Mouse (Mus musculus): ENCODE measurements around the gene Zc3h10. TPM values are rescaled to one million over a fixed set of nuclear protein-coding genes. Genes with fewer than 3 reads are reported as not detected.
"Not testable (repeated sequence)": the region's sequence is repeated elsewhere in the genome, so short reads cannot be mapped to it uniquely, and the experiment has no call there.

Gene Zc3h10
- polyA plus RNA-seq, 1 experiment from 2014 or later, result 8.0 TPM

- Histone ChIP-seq H3K4me2 (peak within 1 kb of the TSS; percentile 87), H3K4me1 (ENCODE audit: control insufficient read depth, insufficient read depth, low read length) (peaks cover 5% of the 10 kb centered on the region), H3K36me3 (ENCODE audit: control insufficient read depth, insufficient read depth, low read length) (peaks cover 10% of the 10 kb centered on the region; the same call in 1 of the 2 replicates), H3K4me3 (ENCODE audit: low read depth, low read length) (peak within 1 kb of the TSS; percentile 84), H3K9me3 (replicated peaks; ENCODE audit: control insufficient read depth, low read length) (no peaks in the 10 kb centered on the region), H3K27me3 (ENCODE audit: control insufficient read depth, insufficient read depth, low read length) (no peaks in the 10 kb centered on the region), H3K9ac (ENCODE audit: low read depth, low read length) (peak within 1 kb of the TSS; percentile 95), H3K27ac (ENCODE audit: low read depth, low read length) (peak within 1 kb of the TSS; percentile 94)
- ATAC-seq (replicated peaks; ENCODE audit: insufficient number of reproducible peaks, low FRiP score, low TSS enrichment), result peak; percentile 89
- under 1% methylated on average over 31 of the region's 31 CpGs for WGBS (ENCODE audit: insufficient replicate concordance)
These were observed 1.5 kb upstream of the Zc3h10 start, which contains the start of gene Rpl41 for GRCm38 (mm10) chr10:128548947-128549681. Gene Rpl41 (minus strand): TSS chr10:128549305.

- not testable (repeated sequence) for ATAC-seq (replicated peaks; ENCODE audit: insufficient number of reproducible peaks, low FRiP score, low TSS enrichment); H3K27me3 ChIP-seq (ENCODE audit: control insufficient read depth, insufficient read depth, low read length); H3K9me3 ChIP-seq (replicated peaks; ENCODE audit: control insufficient read depth, low read length)
- peak overlapping the region; percentile 84 for H3K4me3 ChIP-seq (ENCODE audit: low read depth, low read length)
- H3K9ac ChIP-seq (ENCODE audit: low read depth, low read length), result peak overlapping the region; percentile 95
- H3K36me3 ChIP-seq (ENCODE audit: control insufficient read depth, insufficient read depth, low read length), result peaks cover 15% of the 10 kb centered on the region
- peak overlapping the region; percentile 87 for H3K4me2 ChIP-seq
- WGBS (ENCODE audit: insufficient replicate concordance), result under 1% methylated on average over 27 of the region's 30 CpGs
- H3K27ac ChIP-seq (ENCODE audit: low read depth, low read length), result peak overlapping the region; percentile 94
- peaks cover 14% of the 10 kb centered on the region for H3K4me1 ChIP-seq (ENCODE audit: control insufficient read depth, insufficient read depth, low read length)
These were observed 647 bp upstream of the Zc3h10 start for GRCm38 (mm10) chr10:128548051-128548791.

DNA sequence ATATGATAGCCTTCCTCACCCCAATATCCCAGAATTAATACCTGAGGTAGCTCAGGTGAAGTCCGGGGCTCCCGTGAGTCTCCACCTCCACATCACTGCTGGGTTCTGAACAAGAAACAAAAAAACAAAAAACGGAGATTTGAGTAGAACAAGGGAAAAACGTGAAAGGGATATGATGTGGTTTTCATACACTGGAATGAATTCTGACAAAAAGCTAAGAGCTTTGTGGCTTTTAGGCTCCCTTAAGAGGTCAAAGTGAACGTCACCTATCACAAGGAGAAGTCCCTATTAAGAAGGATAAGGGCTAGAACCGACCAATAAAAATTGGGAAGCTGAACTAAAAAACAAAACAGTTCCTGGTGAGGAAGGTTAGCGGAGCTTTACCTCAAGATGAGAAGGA is 787 bp downstream of the Zc3h10 start:
- no peak for ATAC-seq (replicated peaks; ENCODE audit: insufficient number of reproducible peaks, low FRiP score, low TSS enrichment)
- H3K27me3 ChIP-seq (ENCODE audit: control insufficient read depth, insufficient read depth, low read length), result no peaks in the 10 kb centered on the region
- peak overlapping the region; percentile 87 for H3K4me2 ChIP-seq
- H3K4me3 ChIP-seq (ENCODE audit: low read depth, low read length), result peak overlapping the region; percentile 84
- no peaks in the 10 kb centered on the region for H3K9me3 ChIP-seq (replicated peaks; ENCODE audit: control insufficient read depth, low read length)
- H3K4me1 ChIP-seq (ENCODE audit: control insufficient read depth, insufficient read depth, low read length), result peaks cover 18% of the 10 kb centered on the region
- peak overlapping the region; percentile 70 for H3K9ac ChIP-seq (ENCODE audit: low read depth, low read length)
- 17% methylated on average over 7 of the region's 7 CpGs for WGBS (ENCODE audit: insufficient replicate concordance)
- H3K27ac ChIP-seq (ENCODE audit: low read depth, low read length), result peak overlapping the region; percentile 94
- H3K36me3 ChIP-seq (ENCODE audit: control insufficient read depth, insufficient read depth, low read length), result peaks cover 21% of the 10 kb centered on the region

DNA sequence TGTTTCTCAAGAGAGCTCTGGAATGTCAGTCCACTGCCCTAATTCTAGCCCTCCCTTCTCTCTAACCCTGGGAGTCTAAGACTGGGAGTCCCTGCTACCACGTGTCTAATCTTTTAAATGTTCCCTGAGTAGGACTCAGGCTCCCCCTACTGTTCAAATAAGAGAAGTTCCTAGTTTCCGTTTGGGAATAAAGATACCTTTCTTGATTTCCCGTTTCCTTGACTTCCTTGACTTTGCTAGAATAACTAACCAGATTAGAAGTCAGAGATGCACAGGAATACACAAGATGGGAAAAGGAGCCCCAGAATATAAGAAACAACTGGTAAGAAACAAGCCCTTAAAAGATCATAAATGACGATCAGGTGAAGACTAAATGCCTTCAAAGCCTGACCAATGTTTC is 1.2 kb downstream of the Zc3h10 start:
- H3K4me2 ChIP-seq, result peak overlapping the region; percentile 87
- no peak for ATAC-seq (replicated peaks; ENCODE audit: insufficient number of reproducible peaks, low FRiP score, low TSS enrichment)
- H3K9me3 ChIP-seq (replicated peaks; ENCODE audit: control insufficient read depth, low read length), result no peaks in the 10 kb centered on the region
- WGBS (ENCODE audit: insufficient replicate concordance), result 15% methylated on average over 4 of the region's 4 CpGs
- peaks cover 18% of the 10 kb centered on the region for H3K4me1 ChIP-seq (ENCODE audit: control insufficient read depth, insufficient read depth, low read length)
- no peaks in the 10 kb centered on the region for H3K27me3 ChIP-seq (ENCODE audit: control insufficient read depth, insufficient read depth, low read length)
- peak overlapping the region; percentile 70 for H3K9ac ChIP-seq (ENCODE audit: low read depth, low read length)
- peak overlapping the region; percentile 94; the same call in 1 of the 2 replicates for H3K27ac ChIP-seq (ENCODE audit: low read depth, low read length)
- H3K36me3 ChIP-seq (ENCODE audit: control insufficient read depth, insufficient read depth, low read length), result peaks cover 21% of the 10 kb centered on the region
- H3K4me3 ChIP-seq (ENCODE audit: low read depth, low read length), result peak overlapping the region; percentile 84

GRCm38 (mm10) chr10:128545570-128545898 is 2.0 kb downstream of the Zc3h10 start:
- Histone ChIP-seq H3K27ac (ENCODE audit: low read depth, low read length) (no peak overlapping the region), H3K4me2 (no peak overlapping the region)

GRCm38 (mm10) chr10:128544674-128545569 is 2.7 kb downstream of the Zc3h10 start:
- Histone ChIP-seq H3K9me3 (replicated peaks; ENCODE audit: control insufficient read depth, low read length) (no peaks in the 10 kb centered on the region), H3K27me3 (ENCODE audit: control insufficient read depth, insufficient read depth, low read length) (no peaks in the 10 kb centered on the region), H3K9ac (ENCODE audit: low read depth, low read length) (no peak overlapping the region), H3K4me1 (ENCODE audit: control insufficient read depth, insufficient read depth, low read length) (peaks cover 18% of the 10 kb centered on the region), H3K27ac (ENCODE audit: low read depth, low read length) (no peak overlapping the region), H3K36me3 (ENCODE audit: control insufficient read depth, insufficient read depth, low read length) (peaks cover 21% of the 10 kb centered on the region), H3K4me3 (ENCODE audit: low read depth, low read length) (no peak overlapping the region), H3K4me2 (no peak overlapping the region)
- WGBS (ENCODE audit: insufficient replicate concordance), result 93% methylated on average over 37 of the region's 37 CpGs
- ATAC-seq (replicated peaks; ENCODE audit: insufficient number of reproducible peaks, low FRiP score, low TSS enrichment), result no peak

More at GRCm38 (mm10) chr10:128545570-128545898, 2.0 kb downstream of the Zc3h10 start:
- WGBS (ENCODE audit: insufficient replicate concordance), result 86% methylated on average over 3 of the region's 3 CpGs
- Histone ChIP-seq H3K4me3 (ENCODE audit: low read depth, low read length) (no peak overlapping the region), H3K36me3 (ENCODE audit: control insufficient read depth, insufficient read depth, low read length) (peaks cover 21% of the 10 kb centered on the region), H3K4me1 (ENCODE audit: control insufficient read depth, insufficient read depth, low read length) (peaks cover 18% of the 10 kb centered on the region), H3K9ac (ENCODE audit: low read depth, low read length) (no peak overlapping the region), H3K27me3 (ENCODE audit: control insufficient read depth, insufficient read depth, low read length) (no peaks in the 10 kb centered on the region), H3K9me3 (replicated peaks; ENCODE audit: control insufficient read depth, low read length) (no peaks in the 10 kb centered on the region)
- no peak for ATAC-seq (replicated peaks; ENCODE audit: insufficient number of reproducible peaks, low FRiP score, low TSS enrichment)

DNA sequence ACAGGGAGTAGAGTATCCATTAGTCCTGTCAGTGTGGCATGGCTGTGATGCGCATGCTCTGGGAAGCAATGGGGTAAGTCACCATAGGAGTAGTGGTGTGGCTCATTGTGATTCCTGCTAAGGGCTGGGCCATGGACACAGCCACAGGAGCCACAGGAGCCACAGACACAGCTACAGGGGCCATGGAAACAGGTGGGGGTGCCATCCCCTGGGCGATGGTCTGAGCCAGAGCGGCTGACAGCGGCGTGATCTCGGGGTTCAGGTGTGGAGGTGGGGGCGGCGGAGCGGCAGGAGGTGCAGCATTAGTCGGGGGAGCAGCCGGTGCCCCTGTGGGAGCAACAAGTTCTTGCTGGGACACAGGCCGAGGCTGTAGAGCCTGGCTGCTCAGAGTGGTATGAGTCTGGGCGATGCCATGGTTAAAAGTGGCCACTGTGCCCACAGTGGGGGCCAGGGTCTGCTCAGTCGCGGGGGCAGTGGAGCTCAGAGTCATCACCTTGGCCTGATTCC is 3.4 kb downstream of the Zc3h10 start:
- 93% methylated on average over 15 of the region's 15 CpGs for WGBS (ENCODE audit: insufficient replicate concordance)
- Histone ChIP-seq H3K36me3 (ENCODE audit: control insufficient read depth, insufficient read depth, low read length) (peaks cover 21% of the 10 kb centered on the region), H3K4me3 (ENCODE audit: low read depth, low read length) (no peak overlapping the region), H3K4me2 (no peak overlapping the region), H3K4me1 (ENCODE audit: control insufficient read depth, insufficient read depth, low read length) (peaks cover 18% of the 10 kb centered on the region), H3K9me3 (replicated peaks; ENCODE audit: control insufficient read depth, low read length) (no peaks in the 10 kb centered on the region), H3K27ac (ENCODE audit: low read depth, low read length) (no peak overlapping the region), H3K9ac (ENCODE audit: low read depth, low read length) (no peak overlapping the region), H3K27me3 (ENCODE audit: control insufficient read depth, insufficient read depth, low read length) (no peaks in the 10 kb centered on the region)
- ATAC-seq (replicated peaks; ENCODE audit: insufficient number of reproducible peaks, low FRiP score, low TSS enrichment), result no peak

DNA sequence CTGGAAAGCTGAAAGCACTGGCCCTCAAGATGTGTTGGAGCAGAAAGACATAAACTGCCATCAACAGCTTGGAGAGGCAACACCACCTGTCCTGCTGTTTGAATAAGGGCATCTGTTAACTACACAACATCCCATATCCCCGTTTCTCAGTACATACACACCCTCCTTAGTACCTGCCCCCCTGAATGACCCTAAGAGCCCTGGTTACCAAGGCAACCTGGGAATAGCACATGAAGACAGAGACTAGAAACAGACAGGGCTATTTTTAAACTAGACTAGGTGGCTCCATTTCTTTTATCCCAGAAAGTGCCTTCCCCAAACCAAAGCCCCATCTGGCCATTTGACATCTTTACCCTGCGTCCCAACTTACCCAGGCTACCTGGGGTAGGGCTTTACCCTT is 4.5 kb downstream of the Zc3h10 start:
- WGBS (ENCODE audit: insufficient replicate concordance), result 64% methylated on average over 2 of the region's 2 CpGs
- Histone ChIP-seq H3K4me1 (ENCODE audit: control insufficient read depth, insufficient read depth, low read length) (peaks cover 18% of the 10 kb centered on the region), H3K4me3 (ENCODE audit: low read depth, low read length) (no peak overlapping the region), H3K9me3 (replicated peaks; ENCODE audit: control insufficient read depth, low read length) (no peaks in the 10 kb centered on the region), H3K9ac (ENCODE audit: low read depth, low read length) (no peak overlapping the region), H3K27ac (ENCODE audit: low read depth, low read length) (no peak overlapping the region), H3K27me3 (ENCODE audit: control insufficient read depth, insufficient read depth, low read length) (no peaks in the 10 kb centered on the region), H3K36me3 (ENCODE audit: control insufficient read depth, insufficient read depth, low read length) (peaks cover 21% of the 10 kb centered on the region), H3K4me2 (peak overlapping the region; percentile 9; the same call in 1 of the 2 replicates)
- no peak for ATAC-seq (replicated peaks; ENCODE audit: insufficient number of reproducible peaks, low FRiP score, low TSS enrichment)
